Comparison of ENCODE assay signal across 8 mouse cellular contexts in genomic region chr11:106033491-106033919, GRCm38 (mm10). TPM values are rescaled to one million over a fixed set of nuclear protein-coding genes. Genes with fewer than 3 reads are reported as not detected.
DNase-seq lines count a peak whose midpoint lies in the region; ATAC-seq and TF ChIP-seq lines count a peak whose summit lies in the region.

No protein-coding gene starts in this region.

- no peaks in the 10 kb centered on the region for H3K27me3 ChIP-seq in forebrain, embryonic 13.5 days
- no peaks in the 10 kb centered on the region for H3K27me3 ChIP-seq in intestine, postnatal 0 days (replicated peaks; ENCODE audit: control insufficient read depth, insufficient read depth, low read length)
- H3K27me3 ChIP-seq in liver, postnatal 0 days (ENCODE audit: insufficient read depth, low read length): no peaks in the 10 kb centered on the region
- no peaks in the 10 kb centered on the region; the same call in 1 of the 2 replicates for H3K27me3 ChIP-seq in neural tube, embryonic 14.5 days (ENCODE audit: control insufficient read depth, insufficient read depth, low read length)

- H3K27ac ChIP-seq in forebrain, embryonic 13.5 days: peak overlapping the region; percentile 51
- peak overlapping the region; percentile 62 for H3K27ac ChIP-seq in intestine, postnatal 0 days (ENCODE audit: low read depth, low read length)
- H3K27ac ChIP-seq in liver, postnatal 0 days (ENCODE audit: low read depth): peak overlapping the region; percentile 85
- peak overlapping the region; percentile 70 for H3K27ac ChIP-seq in neural tube, embryonic 14.5 days (ENCODE audit: low read depth, low read length)

- peak overlapping the region; percentile 21; the same call in 1 of the 2 replicates for H3K4me3 ChIP-seq in forebrain, embryonic 13.5 days
- H3K4me3 ChIP-seq in intestine, postnatal 0 days (ENCODE audit: low read depth, low read length): no peak overlapping the region
- peak overlapping the region; percentile 15 for H3K4me3 ChIP-seq in liver, postnatal 0 days (ENCODE audit: low read depth, low read length)
- H3K4me3 ChIP-seq in neural tube, embryonic 14.5 days (ENCODE audit: low read depth, low read length): no peak overlapping the region; the same call in 1 of the 2 replicates

- ATAC-seq in forebrain, embryonic 13.5 days: no peak
- no peak for ATAC-seq in intestine, postnatal 0 days
- ATAC-seq in liver, postnatal 0 days: peak; percentile 11
- no peak for ATAC-seq in neural tube, embryonic 14.5 days (ENCODE audit: low read depth)
- ATAC-seq in frontal cortex, adult (ENCODE audit: low TSS enrichment): no peak

- no peak for TF ChIP-seq EP300 in liver, postnatal 0 days (IDR thresholded peaks at IDR 0.05; ENCODE audit: low read depth)

- H3K4me1 ChIP-seq in forebrain, embryonic 13.5 days: peaks cover 14% of the 10 kb centered on the region
- H3K4me1 ChIP-seq in intestine, postnatal 0 days (replicated peaks; ENCODE audit: control insufficient read depth, insufficient read depth, low read length): 0 out of 2 replicates have a peak, but pooled peaks cover 3% of the 10 kb centered on the region
- peaks cover 16% of the 10 kb centered on the region; the same call in 1 of the 2 replicates for H3K4me1 ChIP-seq in liver, postnatal 0 days (ENCODE audit: insufficient read depth)
- H3K4me1 ChIP-seq in neural tube, embryonic 14.5 days (ENCODE audit: control insufficient read depth, insufficient read depth, low read length): peaks cover 9% of the 10 kb centered on the region; the same call in 1 of the 2 replicates

- 45% methylated on average over 11 of the region's 11 CpGs for WGBS in forebrain, embryonic 13.5 days
- WGBS in intestine, postnatal 0 days: 33% methylated on average over 11 of the region's 11 CpGs
- WGBS in liver, postnatal 0 days (ENCODE audit: insufficient replicate concordance): 33% methylated on average over 11 of the region's 11 CpGs
- 28% methylated on average over 11 of the region's 11 CpGs for WGBS in neural tube, embryonic 14.5 days

- H3K9ac ChIP-seq in forebrain, embryonic 13.5 days: peak overlapping the region; percentile 45; the same call in 1 of the 2 replicates
- H3K9ac ChIP-seq in intestine, postnatal 0 days (ENCODE audit: low read depth, low read length): peak overlapping the region; percentile 11; the same call in 1 of the 2 replicates
- H3K9ac ChIP-seq in liver, postnatal 0 days (replicated peaks): peak overlapping the region; percentile 52; the same call in 1 of the 2 replicates
- H3K9ac ChIP-seq in neural tube, embryonic 14.5 days (replicated peaks; ENCODE audit: low read depth, low read length): no peak overlapping the region

- H3K36me3 ChIP-seq in forebrain, embryonic 13.5 days (ENCODE audit: poor library complexity, severe bottlenecking): no peaks in the 10 kb centered on the region
- no peaks in the 10 kb centered on the region for H3K36me3 ChIP-seq in intestine, postnatal 0 days (ENCODE audit: control insufficient read depth, insufficient read depth)
- no peaks in the 10 kb centered on the region for H3K36me3 ChIP-seq in liver, postnatal 0 days (replicated peaks; ENCODE audit: insufficient read depth, low read length)
- H3K36me3 ChIP-seq in neural tube, embryonic 14.5 days (ENCODE audit: control insufficient read depth, insufficient read depth, low read length): no peaks in the 10 kb centered on the region

- H3K4me2 ChIP-seq in forebrain, embryonic 13.5 days: peak overlapping the region; percentile 47
- peak overlapping the region; percentile 47 for H3K4me2 ChIP-seq in intestine, postnatal 0 days (replicated peaks; ENCODE audit: low read depth)
- peak overlapping the region; percentile 57 for H3K4me2 ChIP-seq in liver, postnatal 0 days (ENCODE audit: low read depth, low read length)
- peak overlapping the region; percentile 25; the same call in 1 of the 2 replicates for H3K4me2 ChIP-seq in neural tube, embryonic 14.5 days (ENCODE audit: low read depth, low read length)

- DNase-seq in right cerebral cortex, adult 2 months (ENCODE audit: low spot score in 2 of 2): peak; percentile 27 to 51
- DNase-seq in right cerebral cortex, postnatal 36 days (ENCODE audit: low spot score in 2 of 2): no peak
- DNase-seq in liver, postnatal 0 days: peak; percentile 50
- no peak for DNase-seq in gastrocnemius, adult 18-20 months (ENCODE audit: low spot score)

- peak; percentile 29; the same call in 1 of the 2 replicates for TF ChIP-seq CTCF in intestine, postnatal 0 days (IDR thresholded peaks at IDR 0.05; ENCODE audit: low read depth)
- TF ChIP-seq CTCF in liver, postnatal 0 days (IDR thresholded peaks at IDR 0.05; ENCODE audit: low read depth): peak; percentile 38

- H3K9me3 ChIP-seq in forebrain, embryonic 13.5 days (replicated peaks): no peaks in the 10 kb centered on the region
- no peaks in the 10 kb centered on the region for H3K9me3 ChIP-seq in intestine, postnatal 0 days (ENCODE audit: control insufficient read depth)
- no peaks in the 10 kb centered on the region for H3K9me3 ChIP-seq in liver, postnatal 0 days (ENCODE audit: low read length)
- no peaks in the 10 kb centered on the region for H3K9me3 ChIP-seq in neural tube, embryonic 14.5 days (ENCODE audit: control insufficient read depth, low read length)

RNA-seq across cellular contexts. Expression of gene Dcaf7, which starts 3.2 kb away (rescaled TPM):
- 82.1 and 99.4 TPM in 2 replicates for polyA plus RNA-seq in forebrain, embryonic 13.5 days (2015; fragmentation: Nextera tagmentation; extraction: Ambion mirVana)
- polyA plus RNA-seq in intestine, postnatal 0 days (2015; fragmentation: Nextera tagmentation; extraction: Ambion mirVana): 30.8 and 31.3 TPM in 2 replicates
- 18.6 and 20.6 TPM in 2 replicates for polyA plus RNA-seq in liver, postnatal 0 days (2015; fragmentation: Nextera tagmentation; extraction: Ambion mirVana)
- polyA plus RNA-seq in neural tube, embryonic 14.5 days (2014; fragmentation: Nextera tagmentation; extraction: Ambion mirVana): 143 and 164 TPM in 2 replicates
- 10 to 100 TPM; 24.8 to 25.9 TPM for total RNA-seq in gastrocnemius, adult 18-20 months (2021)

RNA-seq across cellular contexts. Expression of gene Kcnh6, which starts 25.6 kb away (rescaled TPM):
- polyA plus RNA-seq in forebrain, embryonic 13.5 days (2015; fragmentation: Nextera tagmentation; extraction: Ambion mirVana): 0.40 and 0.54 TPM in 2 replicates
- 0.94 and 1.6 TPM in 2 replicates for polyA plus RNA-seq in intestine, postnatal 0 days (2015; fragmentation: Nextera tagmentation; extraction: Ambion mirVana)
- 0.02 TPM in 1 of 2 replicates, not detected in the other for polyA plus RNA-seq in liver, postnatal 0 days (2015; fragmentation: Nextera tagmentation; extraction: Ambion mirVana)
- 3.3 and 9.8 TPM in 2 replicates for polyA plus RNA-seq in neural tube, embryonic 14.5 days (2014; fragmentation: Nextera tagmentation; extraction: Ambion mirVana)
- total RNA-seq in gastrocnemius, adult 18-20 months (2021): not detected

RNA-seq across cellular contexts. Expression of gene Taco1, which starts 32.4 kb away (rescaled TPM):
- 8.9 and 9.6 TPM in 2 replicates for polyA plus RNA-seq in forebrain, embryonic 13.5 days (2015; fragmentation: Nextera tagmentation; extraction: Ambion mirVana)
- polyA plus RNA-seq in intestine, postnatal 0 days (2015; fragmentation: Nextera tagmentation; extraction: Ambion mirVana): 9.0 and 9.2 TPM in 2 replicates
- 5.5 and 5.6 TPM in 2 replicates for polyA plus RNA-seq in liver, postnatal 0 days (2015; fragmentation: Nextera tagmentation; extraction: Ambion mirVana)
- polyA plus RNA-seq in neural tube, embryonic 14.5 days (2014; fragmentation: Nextera tagmentation; extraction: Ambion mirVana): 7.1 and 7.3 TPM in 2 replicates
- 10 to 100 TPM; 39.7 to 44.4 TPM for total RNA-seq in gastrocnemius, adult 18-20 months (2021)

RNA-seq across cellular contexts. Expression of gene Ace3, which starts 39.0 kb away (rescaled TPM):
- not detected in 2 replicates for polyA plus RNA-seq in forebrain, embryonic 13.5 days (2015; fragmentation: Nextera tagmentation; extraction: Ambion mirVana)
- polyA plus RNA-seq in intestine, postnatal 0 days (2015; fragmentation: Nextera tagmentation; extraction: Ambion mirVana): not detected in 2 replicates
- not detected in 2 replicates for polyA plus RNA-seq in liver, postnatal 0 days (2015; fragmentation: Nextera tagmentation; extraction: Ambion mirVana)
- not detected in 2 replicates for polyA plus RNA-seq in neural tube, embryonic 14.5 days (2014; fragmentation: Nextera tagmentation; extraction: Ambion mirVana)
- total RNA-seq in gastrocnemius, adult 18-20 months (2021): not detected

RNA-seq across cellular contexts. Expression of gene Map3k3, which starts 50.9 kb away (rescaled TPM):
- polyA plus RNA-seq in forebrain, embryonic 13.5 days (2015; fragmentation: Nextera tagmentation; extraction: Ambion mirVana): 9.5 and 11.9 TPM in 2 replicates
- 6.2 and 6.6 TPM in 2 replicates for polyA plus RNA-seq in intestine, postnatal 0 days (2015; fragmentation: Nextera tagmentation; extraction: Ambion mirVana)
- polyA plus RNA-seq in liver, postnatal 0 days (2015; fragmentation: Nextera tagmentation; extraction: Ambion mirVana): 4.6 and 4.7 TPM in 2 replicates
- 11.0 and 15.9 TPM in 2 replicates for polyA plus RNA-seq in neural tube, embryonic 14.5 days (2014; fragmentation: Nextera tagmentation; extraction: Ambion mirVana)
- total RNA-seq in gastrocnemius, adult 18-20 months (2021): 10 to 100 TPM; 20.9 to 23.2 TPM

Comparison
In these comparisons a context has a peak if more than half of its experiments do, and no peak if none do; other contexts are left out.
1. DNase-seq: peak in right cerebral cortex, adult 2 months (2 of 2) and liver, postnatal 0 days (single experiment); none in right cerebral cortex, postnatal 36 days (0 of 2) and gastrocnemius, adult 18-20 months (single experiment).
2. H3K4me3 ChIP-seq: peak in forebrain, embryonic 13.5 days (single experiment) and liver, postnatal 0 days (single experiment); none in intestine, postnatal 0 days (single experiment) and neural tube, embryonic 14.5 days (single experiment).
3. Peak in every context shown above with its lines, with median percentiles within 50 percentile points of each other: H3K27ac ChIP-seq and H3K4me2 ChIP-seq.